Mouse (Mus musculus): ENCODE results near the gene Cobl. TPM values are rescaled to one million over a fixed set of nuclear protein-coding genes. Genes with fewer than 3 reads are reported as not detected.
A peak's percentile ranks its signal among the peaks of the same experiment; 100 is the strongest.

Gene Cobl
- polyA plus RNA-seq, 1 experiment from 2014 or later: 5.6 TPM

GRCm38 (mm10) chr11:12416899-12417298 lies 47.9 kb downstream of the Cobl start:
- Histone ChIP-seq H3K27me3 (ENCODE audit: control insufficient read depth, insufficient read depth, low read length) (no peaks in the 10 kb centered on the region), H3K9ac (ENCODE audit: low read length) (no peak overlapping the region), H3K36me3 (ENCODE audit: control insufficient read depth, insufficient read depth, low read length) (no peaks in the 10 kb centered on the region), H3K4me1 (ENCODE audit: control insufficient read depth, insufficient read depth, low read length) (0 out of 2 replicates have a peak, but pooled peaks cover 3% of the 10 kb centered on the region), H3K4me3 (ENCODE audit: low read depth, low read length) (no peak overlapping the region), H3K27ac (ENCODE audit: low read depth, low read length) (no peak overlapping the region), H3K4me2 (ENCODE audit: low read depth) (no peak overlapping the region), H3K9me3 (ENCODE audit: control insufficient read depth, low read length) (no peaks in the 10 kb centered on the region)
- 90% methylated on average over 7 of the region's 7 CpGs for WGBS
- ATAC-seq (ENCODE audit: insufficient read depth, low FRiP score, low TSS enrichment) (no peak), DNase-seq (ENCODE audit: low spot score) (no peak)

GRCm38 (mm10) chr11:12415329-12415728 lies 49.4 kb downstream of the Cobl start:
- DNase-seq (ENCODE audit: low spot score) (peak; percentile 83), ATAC-seq (ENCODE audit: insufficient read depth, low FRiP score, low TSS enrichment) (peak; percentile 90)
- H3K4me1 ChIP-seq (ENCODE audit: control insufficient read depth, insufficient read depth, low read length): 0 out of 2 replicates have a peak, but pooled peaks cover 3% of the 10 kb centered on the region
- H3K9ac ChIP-seq (ENCODE audit: low read length): no peak overlapping the region
- 39% methylated on average over 3 of the region's 3 CpGs for WGBS
- no peak overlapping the region for H3K4me3 ChIP-seq (ENCODE audit: low read depth, low read length)
- no peak overlapping the region for H3K27ac ChIP-seq (ENCODE audit: low read depth, low read length)
- H3K4me2 ChIP-seq (ENCODE audit: low read depth): no peak overlapping the region
- no peaks in the 10 kb centered on the region for H3K36me3 ChIP-seq (ENCODE audit: control insufficient read depth, insufficient read depth, low read length)
- H3K27me3 ChIP-seq (ENCODE audit: control insufficient read depth, insufficient read depth, low read length): no peaks in the 10 kb centered on the region
- no peaks in the 10 kb centered on the region for H3K9me3 ChIP-seq (ENCODE audit: control insufficient read depth, low read length)

- H3K27me3 ChIP-seq (ENCODE audit: control insufficient read depth, insufficient read depth, low read length): no peaks in the 10 kb centered on the region
- WGBS: 67% methylated on average over 1 of the region's 1 CpGs
- DNase-seq (ENCODE audit: low spot score): no peak
- no peak for ATAC-seq (ENCODE audit: insufficient read depth, low FRiP score, low TSS enrichment)
- no peak overlapping the region for H3K4me3 ChIP-seq (ENCODE audit: low read depth, low read length)
- H3K27ac ChIP-seq (ENCODE audit: low read depth, low read length): no peak overlapping the region
- H3K9ac ChIP-seq (ENCODE audit: low read length): no peak overlapping the region
- H3K9me3 ChIP-seq (ENCODE audit: control insufficient read depth, low read length): no peaks in the 10 kb centered on the region
- H3K4me1 ChIP-seq (ENCODE audit: control insufficient read depth, insufficient read depth, low read length): 0 out of 2 replicates have a peak, but pooled peaks cover 3% of the 10 kb centered on the region
- no peak overlapping the region for H3K4me2 ChIP-seq (ENCODE audit: low read depth)
- H3K36me3 ChIP-seq (ENCODE audit: control insufficient read depth, insufficient read depth, low read length): no peaks in the 10 kb centered on the region
These were observed 52.8 kb downstream of the Cobl start for GRCm38 (mm10) chr11:12411950-12412349.

- 0 out of 2 replicates have a peak, but pooled peaks cover 3% of the 10 kb centered on the region for H3K4me1 ChIP-seq (ENCODE audit: control insufficient read depth, insufficient read depth, low read length)
- H3K27ac ChIP-seq (ENCODE audit: low read depth, low read length): no peak overlapping the region
- H3K9ac ChIP-seq (ENCODE audit: low read length): no peak overlapping the region
- no peak overlapping the region for H3K4me3 ChIP-seq (ENCODE audit: low read depth, low read length)
- H3K27me3 ChIP-seq (ENCODE audit: control insufficient read depth, insufficient read depth, low read length): no peaks in the 10 kb centered on the region
- no peak overlapping the region for H3K4me2 ChIP-seq (ENCODE audit: low read depth)
- ATAC-seq (ENCODE audit: insufficient read depth, low FRiP score, low TSS enrichment) (no peak), DNase-seq (ENCODE audit: low spot score) (no peak)
- H3K9me3 ChIP-seq (ENCODE audit: control insufficient read depth, low read length): no peaks in the 10 kb centered on the region
- H3K36me3 ChIP-seq (ENCODE audit: control insufficient read depth, insufficient read depth, low read length): no peaks in the 10 kb centered on the region
- 88% methylated on average over 4 of the region's 4 CpGs for WGBS
These were observed 53.5 kb downstream of the Cobl start for GRCm38 (mm10) chr11:12411075-12411807.

- Histone ChIP-seq H3K27me3 (ENCODE audit: control insufficient read depth, insufficient read depth, low read length) (no peaks in the 10 kb centered on the region), H3K4me3 (ENCODE audit: low read depth, low read length) (no peak overlapping the region), H3K9me3 (ENCODE audit: control insufficient read depth, low read length) (no peaks in the 10 kb centered on the region), H3K4me1 (ENCODE audit: control insufficient read depth, insufficient read depth, low read length) (no peaks in the 10 kb centered on the region), H3K27ac (ENCODE audit: low read depth, low read length) (no peak overlapping the region), H3K4me2 (ENCODE audit: low read depth) (no peak overlapping the region), H3K9ac (ENCODE audit: low read length) (no peak overlapping the region), H3K36me3 (ENCODE audit: control insufficient read depth, insufficient read depth, low read length) (no peaks in the 10 kb centered on the region)
- no peak for ATAC-seq (ENCODE audit: insufficient read depth, low FRiP score, low TSS enrichment)
- WGBS: 87% methylated on average over 4 of the region's 4 CpGs
- DNase-seq (ENCODE audit: low spot score): no peak
These were observed 55.3 kb downstream of the Cobl start for GRCm38 (mm10) chr11:12409463-12409862.

- Histone ChIP-seq H3K4me1 (ENCODE audit: control insufficient read depth, insufficient read depth, low read length) (no peaks in the 10 kb centered on the region), H3K4me3 (ENCODE audit: low read depth, low read length) (no peak overlapping the region), H3K27me3 (ENCODE audit: control insufficient read depth, insufficient read depth, low read length) (no peaks in the 10 kb centered on the region), H3K9ac (ENCODE audit: low read length) (no peak overlapping the region), H3K36me3 (ENCODE audit: control insufficient read depth, insufficient read depth, low read length) (no peaks in the 10 kb centered on the region), H3K27ac (ENCODE audit: low read depth, low read length) (no peak overlapping the region), H3K9me3 (ENCODE audit: control insufficient read depth, low read length) (no peaks in the 10 kb centered on the region), H3K4me2 (ENCODE audit: low read depth) (no peak overlapping the region)
- no peak for DNase-seq (ENCODE audit: low spot score)
- 89% methylated on average over 6 of the region's 6 CpGs for WGBS
- no peak for ATAC-seq (ENCODE audit: insufficient read depth, low FRiP score, low TSS enrichment)
These were observed 56.9 kb downstream of the Cobl start for GRCm38 (mm10) chr11:12407834-12408233.

GRCm38 (mm10) chr11:12399903-12400302 lies 64.9 kb downstream of the Cobl start:
- DNase-seq (ENCODE audit: low spot score) (no peak), ATAC-seq (ENCODE audit: insufficient read depth, low FRiP score, low TSS enrichment) (no peak)
- no peaks in the 10 kb centered on the region for H3K36me3 ChIP-seq (ENCODE audit: control insufficient read depth, insufficient read depth, low read length)
- no peaks in the 10 kb centered on the region for H3K4me1 ChIP-seq (ENCODE audit: control insufficient read depth, insufficient read depth, low read length)
- no peak overlapping the region for H3K9ac ChIP-seq (ENCODE audit: low read length)
- H3K4me2 ChIP-seq (ENCODE audit: low read depth): no peak overlapping the region
- WGBS: 93% methylated on average over 2 of the region's 2 CpGs
- no peak overlapping the region for H3K4me3 ChIP-seq (ENCODE audit: low read depth, low read length)
- H3K27ac ChIP-seq (ENCODE audit: low read depth, low read length): no peak overlapping the region
- H3K9me3 ChIP-seq (ENCODE audit: control insufficient read depth, low read length): no peaks in the 10 kb centered on the region
- H3K27me3 ChIP-seq (ENCODE audit: control insufficient read depth, insufficient read depth, low read length): no peaks in the 10 kb centered on the region

GRCm38 (mm10) chr11:12396196-12396595 lies 68.6 kb downstream of the Cobl start:
- Histone ChIP-seq H3K27me3 (ENCODE audit: control insufficient read depth, insufficient read depth, low read length) (no peaks in the 10 kb centered on the region), H3K4me1 (ENCODE audit: control insufficient read depth, insufficient read depth, low read length) (no peaks in the 10 kb centered on the region), H3K36me3 (ENCODE audit: control insufficient read depth, insufficient read depth, low read length) (no peaks in the 10 kb centered on the region), H3K9me3 (ENCODE audit: control insufficient read depth, low read length) (no peaks in the 10 kb centered on the region), H3K27ac (ENCODE audit: low read depth, low read length) (no peak overlapping the region), H3K9ac (ENCODE audit: low read length) (no peak overlapping the region), H3K4me3 (ENCODE audit: low read depth, low read length) (no peak overlapping the region), H3K4me2 (ENCODE audit: low read depth) (no peak overlapping the region)
- ATAC-seq (ENCODE audit: insufficient read depth, low FRiP score, low TSS enrichment) (no peak), DNase-seq (ENCODE audit: low spot score) (no peak)

GRCm38 (mm10) chr11:12394701-12395100 lies 70.1 kb downstream of the Cobl start:
- no peak for ATAC-seq (ENCODE audit: insufficient read depth, low FRiP score, low TSS enrichment)
- no peaks in the 10 kb centered on the region for H3K27me3 ChIP-seq (ENCODE audit: control insufficient read depth, insufficient read depth, low read length)
- H3K9ac ChIP-seq (ENCODE audit: low read length): no peak overlapping the region
- WGBS: 65% methylated on average over 1 of the region's 1 CpGs
- H3K36me3 ChIP-seq (ENCODE audit: control insufficient read depth, insufficient read depth, low read length): no peaks in the 10 kb centered on the region
- DNase-seq (ENCODE audit: low spot score): no peak
- H3K4me1 ChIP-seq (ENCODE audit: control insufficient read depth, insufficient read depth, low read length): no peaks in the 10 kb centered on the region
- H3K27ac ChIP-seq (ENCODE audit: low read depth, low read length): no peak overlapping the region
- H3K9me3 ChIP-seq (ENCODE audit: control insufficient read depth, low read length): no peaks in the 10 kb centered on the region
- no peak overlapping the region for H3K4me3 ChIP-seq (ENCODE audit: low read depth, low read length)
- no peak overlapping the region for H3K4me2 ChIP-seq (ENCODE audit: low read depth)
